Mouse (Mus musculus) neural tube, embryonic 12.5 days (tissue): ENCODE measurements at regions not wholly inside any gene's neighbourhood (a gene's known extent, or its start where the extent isn't known, plus 50 kb on each side); places are given as distances from the start of the nearest gene placed in this dataset.

Experiments used
- ATAC-seq: fragments of 200-750 bp; cut with Nextera tagmentation; 2 replicates; pipeline ENCODE4 v1.8.0; 2017; ENCODE audit warnings: low read depth, mild to moderate bottlenecking, moderate TSS enrichment, moderate library complexity; ENCODE audit not compliant: low FRiP score
- H3K27ac ChIP-seq: fragments of 300-500 bp; sonication (generic); 2 replicates; pipeline ENCODE4 v1.5.1; 2016
- H3K27me3 ChIP-seq: fragments of 300-500 bp; sonication (generic); replicated peaks from 2 replicates; pipeline ENCODE4 v1.6.1; 2016; ENCODE audit warnings: mild to moderate bottlenecking
- H3K36me3 ChIP-seq: fragments of 300-500 bp; sonication (generic); 2 replicates; pipeline ENCODE4 v1.6.1; 2016; ENCODE audit warnings: mild to moderate bottlenecking
- H3K4me1 ChIP-seq: fragments of 300-500 bp; sonication (generic); 2 replicates; pipeline ENCODE4 v1.6.1; 2016
- H3K4me2 ChIP-seq: fragments of 300-500 bp; sonication (generic); replicated peaks from 2 replicates; pipeline ENCODE4 v1.6.1; 2016; ENCODE audit warnings: mild to moderate bottlenecking
- H3K4me3 ChIP-seq: fragments of 300-500 bp; sonication (generic); 2 replicates; pipeline ENCODE4 v1.5.1; 2016
- H3K9ac ChIP-seq: fragments of 300-500 bp; sonication (generic); 2 replicates; pipeline ENCODE4 v1.6.1; 2016; ENCODE audit warnings: mild to moderate bottlenecking
- H3K9me3 ChIP-seq: fragments of 300-500 bp; sonication (generic); 2 replicates; pipeline ENCODE4 v1.6.1; 2016; ENCODE audit warnings: mild to moderate bottlenecking
- WGBS: fragments of 180-500 bp; shearing (Covaris S2); methylation state at CpG from one replicate; pipeline ENCODE4 v1.1.7; 2016; 5-methylcytosine and 5-hydroxymethylcytosine counted together

GRCm38 (mm10) chr8:90685076-90685475 lies 132.1 kb downstream of the Gm19935 start:
- Histone ChIP-seq H3K36me3 (no peaks in the 10 kb centered on the region), H3K27me3 (no peaks in the 10 kb centered on the region), H3K27ac (no peak overlapping the region), H3K4me2 (no peak overlapping the region), H3K9me3 (no peaks in the 10 kb centered on the region), H3K4me1 (no peaks in the 10 kb centered on the region), H3K4me3 (no peak overlapping the region), H3K9ac (no peak overlapping the region)
- no peak for ATAC-seq
- WGBS = 94% methylated on average over 2 of the region's 2 CpGs

GRCm38 (mm10) chr8:90670471-90671057 lies 146.6 kb downstream of the Gm19935 start:
- Histone ChIP-seq H3K27me3 (no peaks in the 10 kb centered on the region), H3K4me2 (peak overlapping the region; percentile 52), H3K9ac (no peak overlapping the region; the same call in 1 of the 2 replicates), H3K4me1 (peaks cover 22% of the 10 kb centered on the region), H3K9me3 (peaks cover 5% of the 10 kb centered on the region; the same call in 1 of the 2 replicates), H3K4me3 (0 out of 2 replicates have a peak overlapping the region, but pooled peaks have one; percentile 1), H3K36me3 (no peaks in the 10 kb centered on the region), H3K27ac (peak overlapping the region; percentile 59; the same call in 1 of the 2 replicates)
- 2% methylated on average over 14 of the region's 14 CpGs for WGBS
- ATAC-seq = peak; percentile 82

- WGBS = 14% methylated on average over 9 of the region's 9 CpGs
- peaks cover 5% of the 10 kb centered on the region; the same call in 1 of the 2 replicates for H3K9me3 ChIP-seq
- H3K9ac ChIP-seq = no peak overlapping the region
- peaks cover 22% of the 10 kb centered on the region for H3K4me1 ChIP-seq
- H3K4me2 ChIP-seq = peak overlapping the region; percentile 52
- no peak overlapping the region for H3K4me3 ChIP-seq
- peak overlapping the region; percentile 20; the same call in 1 of the 2 replicates for H3K27ac ChIP-seq
- no peaks in the 10 kb centered on the region for H3K27me3 ChIP-seq
- H3K36me3 ChIP-seq = no peaks in the 10 kb centered on the region
- ATAC-seq = peak; percentile 78
Measured at GRCm38 (mm10) chr8:90669396-90669795, 147.8 kb downstream of the Gm19935 start.

GRCm38 (mm10) chr8:90659066-90659465 lies 158.1 kb downstream of the Gm19935 start:
- Histone ChIP-seq H3K4me1 (peaks cover 10% of the 10 kb centered on the region), H3K9ac (no peak overlapping the region; the same call in 1 of the 2 replicates), H3K27me3 (no peaks in the 10 kb centered on the region), H3K27ac (no peak overlapping the region), H3K4me3 (no peak overlapping the region), H3K4me2 (no peak overlapping the region), H3K9me3 (peaks cover 9% of the 10 kb centered on the region; the same call in 1 of the 2 replicates), H3K36me3 (no peaks in the 10 kb centered on the region)
- 27% methylated on average over 3 of the region's 3 CpGs for WGBS
- ATAC-seq = no peak

- Histone ChIP-seq H3K27me3 (no peaks in the 10 kb centered on the region), H3K4me2 (no peak overlapping the region), H3K4me1 (peaks cover 10% of the 10 kb centered on the region), H3K9me3 (peaks cover 7% of the 10 kb centered on the region; the same call in 1 of the 2 replicates), H3K36me3 (no peaks in the 10 kb centered on the region), H3K9ac (no peak overlapping the region), H3K27ac (no peak overlapping the region), H3K4me3 (no peak overlapping the region)
- ATAC-seq = no peak
- 25% methylated on average over 7 of the region's 7 CpGs for WGBS
Measured at GRCm38 (mm10) chr8:90657641-90658051, 159.5 kb downstream of the Gm19935 start.

GRCm38 (mm10) chr8:90657116-90657515 lies 160.1 kb downstream of the Gm19935 start:
- Histone ChIP-seq H3K9me3 (peaks cover 3% of the 10 kb centered on the region; the same call in 1 of the 2 replicates), H3K4me2 (no peak overlapping the region)
- 35% methylated on average over 5 of the region's 5 CpGs for WGBS

GRCm38 (mm10) chr8:90656436-90657090 lies 160.6 kb downstream of the Gm19935 start:
- 49% methylated on average over 5 of the region's 5 CpGs for WGBS
- H3K36me3 ChIP-seq = no peaks in the 10 kb centered on the region

More at GRCm38 (mm10) chr8:90657116-90657515, 160.1 kb downstream of the Gm19935 start:
- Histone ChIP-seq H3K4me1 (peaks cover 10% of the 10 kb centered on the region), H3K27ac (no peak overlapping the region), H3K27me3 (no peaks in the 10 kb centered on the region), H3K4me3 (no peak overlapping the region), H3K36me3 (no peaks in the 10 kb centered on the region), H3K9ac (no peak overlapping the region)
- ATAC-seq = no peak

GRCm38 (mm10) chr8:90654786-90655185 lies 162.4 kb downstream of the Gm19935 start:
- Histone ChIP-seq H3K36me3 (no peaks in the 10 kb centered on the region), H3K9ac (no peak overlapping the region), H3K4me2 (no peak overlapping the region), H3K27ac (no peak overlapping the region), H3K4me1 (peaks cover 10% of the 10 kb centered on the region), H3K27me3 (no peaks in the 10 kb centered on the region), H3K4me3 (no peak overlapping the region), H3K9me3 (no peaks in the 10 kb centered on the region)
- WGBS = 94% methylated on average over 2 of the region's 2 CpGs
- no peak for ATAC-seq

More at GRCm38 (mm10) chr8:90656436-90657090, 160.6 kb downstream of the Gm19935 start:
- Histone ChIP-seq H3K4me3 (no peak overlapping the region), H3K4me2 (no peak overlapping the region), H3K9ac (no peak overlapping the region), H3K27ac (no peak overlapping the region), H3K4me1 (peaks cover 10% of the 10 kb centered on the region), H3K27me3 (no peaks in the 10 kb centered on the region), H3K9me3 (no peaks in the 10 kb centered on the region)
- ATAC-seq = no peak

- no peak for ATAC-seq
- no peaks in the 10 kb centered on the region for H3K9me3 ChIP-seq
- H3K4me1 ChIP-seq = no peaks in the 10 kb centered on the region
- H3K27ac ChIP-seq = no peak overlapping the region
- no peak overlapping the region for H3K9ac ChIP-seq
- WGBS = 70% methylated on average over 6 of the region's 6 CpGs
- H3K4me2 ChIP-seq = no peak overlapping the region
- H3K4me3 ChIP-seq = no peak overlapping the region
- no peaks in the 10 kb centered on the region for H3K27me3 ChIP-seq
- no peaks in the 10 kb centered on the region for H3K36me3 ChIP-seq
Measured at GRCm38 (mm10) chr8:90642392-90642791, 174.8 kb downstream of the Gm19935 start.

- Histone ChIP-seq H3K27ac (no peak overlapping the region), H3K36me3 (no peaks in the 10 kb centered on the region), H3K4me2 (no peak overlapping the region), H3K4me3 (no peak overlapping the region), H3K27me3 (no peaks in the 10 kb centered on the region), H3K9ac (no peak overlapping the region), H3K9me3 (no peaks in the 10 kb centered on the region), H3K4me1 (peaks cover 12% of the 10 kb centered on the region)
- ATAC-seq = no peak
- WGBS = 80% methylated on average over 7 of the region's 7 CpGs
Measured at GRCm38 (mm10) chr8:90636770-90637169, 180.4 kb downstream of the Gm19935 start.

GRCm38 (mm10) chr8:90635766-90636492 lies 181.3 kb downstream of the Gm19935 start:
- WGBS = 35% methylated on average over 7 of the region's 7 CpGs
- no peaks in the 10 kb centered on the region for H3K36me3 ChIP-seq
- H3K9ac ChIP-seq = no peak overlapping the region
- no peak overlapping the region for H3K4me2 ChIP-seq
- peak; percentile 82; the same call in 1 of the 2 replicates for ATAC-seq
- H3K4me3 ChIP-seq = no peak overlapping the region
- no peaks in the 10 kb centered on the region for H3K9me3 ChIP-seq
- H3K27ac ChIP-seq = no peak overlapping the region
- peaks cover 12% of the 10 kb centered on the region for H3K4me1 ChIP-seq
- H3K27me3 ChIP-seq = no peaks in the 10 kb centered on the region

- H3K9me3 ChIP-seq = no peaks in the 10 kb centered on the region; the same call in 1 of the 2 replicates
- no peak overlapping the region for H3K4me3 ChIP-seq
- no peak overlapping the region for H3K9ac ChIP-seq
- no peak overlapping the region for H3K4me2 ChIP-seq
- no peak overlapping the region for H3K27ac ChIP-seq
- H3K27me3 ChIP-seq = no peaks in the 10 kb centered on the region
- 59% methylated on average over 1 of the region's 1 CpGs for WGBS
- no peaks in the 10 kb centered on the region for H3K36me3 ChIP-seq
- ATAC-seq = no peak
- peaks cover 7% of the 10 kb centered on the region; the same call in 1 of the 2 replicates for H3K4me1 ChIP-seq
Measured at GRCm38 (mm10) chr8:90630796-90631195, 186.4 kb downstream of the Gm19935 start.
